Mouse (Mus musculus) liver, adult 2 months (tissue): ENCODE results near the gene Gm17359. TPM values are rescaled to one million over a fixed set of nuclear protein-coding genes. Genes with fewer than 3 reads are reported as not detected.
"Not testable (repeated sequence)": the region's sequence is repeated elsewhere in the genome, so short reads cannot be mapped to it uniquely, and the experiment has no call there.

Source experiments
- DNase-seq: peaks from one replicate; pipeline ENCODE4 v3.0.0-alpha.2; 2011; ENCODE audit warnings: low read depth, low spot score; ENCODE audit errors: extremely low read depth
- H3K27ac ChIP-seq: fragments of 200-500 bp; replicated peaks from 2 replicates; pipeline ENCODE4 v1.5.1; 2012; ENCODE audit warnings: low read depth, mild to moderate bottlenecking, control low read depth, inconsistent platforms, low read length; ENCODE audit not compliant: insufficient read depth
- H3K27me3 ChIP-seq: fragments of 200-500 bp; 2 replicates; pipeline ENCODE4 v1.6.1; 2012; ENCODE audit warnings: mild to moderate bottlenecking, moderate library complexity, low read length, inconsistent platforms; ENCODE audit not compliant: control insufficient read depth, insufficient read depth
- H3K36me3 ChIP-seq: fragments of 200-500 bp; 2 replicates; pipeline ENCODE4 v1.6.1; 2012; ENCODE audit warnings: low read length, inconsistent platforms; ENCODE audit not compliant: control insufficient read depth, insufficient read depth
- H3K4me1 ChIP-seq: fragments of 200-500 bp; 2 replicates; pipeline ENCODE4 v1.6.1; 2011; ENCODE audit warnings: low read length; ENCODE audit not compliant: control insufficient read depth, insufficient read depth
- H3K4me3 ChIP-seq: fragments of 200-500 bp; 2 replicates; pipeline ENCODE4 v1.5.1; 2011; ENCODE audit warnings: low read depth, mild to moderate bottlenecking, control low read depth, low read length, moderate library complexity; ENCODE audit not compliant: insufficient read depth
- H3K79me2 ChIP-seq: fragments of 200-500 bp; 2 replicates; pipeline ENCODE4 v1.6.1; 2012; ENCODE audit warnings: inconsistent platforms, mild to moderate bottlenecking, low read length, moderate library complexity; ENCODE audit not compliant: control insufficient read depth, insufficient read depth
- H3K9ac ChIP-seq: fragments of 200-500 bp; 2 replicates; pipeline ENCODE4 v1.6.1; 2012; ENCODE audit warnings: low read depth, mild to moderate bottlenecking, control low read depth, inconsistent platforms, low read length
- CTCF ChIP-seq: fragments of 200-500 bp; IDR thresholded peaks from 2 replicates; pipeline ENCODE4 v1.5.1; 2011; ENCODE audit warnings: low read depth, low read length, control low read depth
- POLR2A ChIP-seq: fragments of 200-500 bp; IDR thresholded peaks from 2 replicates; pipeline ENCODE4 v1.6.1; 2011; ENCODE audit warnings: low read length, control low read depth; ENCODE audit not compliant: insufficient read depth; ENCODE audit errors: extremely low read depth
- WGBS: fragments of 180-500 bp; shearing (Covaris S2); methylation state at CpG from one replicate; pipeline ENCODE4 v1.1.7; 2018; 5-methylcytosine and 5-hydroxymethylcytosine counted together
- polyA plus RNA-seq: library from polyadenylated mRNA; depleted of rRNA; stranded (reverse); fragments of >200 nt; gene quantifications from 2 replicates; pipeline ENCODE4 v1.2.3, GENCODE M21; 2012
- total RNA-seq: library from RNA; depleted of rRNA; stranded (reverse); fragments of >200 nt; gene quantifications from 2 replicates; pipeline ENCODE4 v1.2.3, GENCODE M21; 2014

Gene Gm17359
- total and polyA plus RNA-seq, 2 experiments = 0.09 to 0.13 TPM

DNA sequence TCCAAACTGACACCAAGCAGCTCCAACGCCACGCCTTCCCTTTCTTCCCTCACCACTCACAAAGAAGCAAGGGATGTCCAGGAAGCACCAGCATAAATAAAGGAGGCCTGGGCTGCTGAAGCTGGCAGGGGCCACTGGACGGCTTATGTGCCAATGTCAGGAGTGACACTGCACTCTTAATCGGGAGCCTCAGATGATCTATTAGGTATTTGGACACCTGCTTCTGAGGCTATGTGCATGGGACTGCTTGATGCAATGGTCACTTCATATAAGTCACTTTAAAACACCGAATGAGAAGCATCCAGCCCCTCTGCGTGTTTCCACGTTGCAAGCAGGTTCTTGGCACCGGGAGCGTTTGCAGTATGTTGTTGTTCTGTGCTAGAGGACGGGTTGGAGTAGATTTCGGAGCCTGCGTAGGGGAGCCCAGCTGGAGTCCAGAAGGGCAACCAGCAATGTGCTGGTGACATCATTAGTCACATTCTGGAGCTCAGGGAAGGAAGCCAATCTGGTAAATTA, 104.6 kb downstream of the Gm17359 start:
- WGBS = 65% methylated on average over 12 of the region's 12 CpGs
- Histone ChIP-seq H3K27ac (no peak overlapping the region), H3K36me3 (no peaks in the 10 kb centered on the region), H3K4me3 (no peak overlapping the region), H3K4me1 (no peaks in the 10 kb centered on the region), H3K9ac (no peak overlapping the region), H3K79me2 (no peaks in the 10 kb centered on the region), H3K27me3 (no peaks in the 10 kb centered on the region)
- TF ChIP-seq CTCF (no peak), POLR2A (no peak)
- peak; percentile 41 for DNase-seq

DNA sequence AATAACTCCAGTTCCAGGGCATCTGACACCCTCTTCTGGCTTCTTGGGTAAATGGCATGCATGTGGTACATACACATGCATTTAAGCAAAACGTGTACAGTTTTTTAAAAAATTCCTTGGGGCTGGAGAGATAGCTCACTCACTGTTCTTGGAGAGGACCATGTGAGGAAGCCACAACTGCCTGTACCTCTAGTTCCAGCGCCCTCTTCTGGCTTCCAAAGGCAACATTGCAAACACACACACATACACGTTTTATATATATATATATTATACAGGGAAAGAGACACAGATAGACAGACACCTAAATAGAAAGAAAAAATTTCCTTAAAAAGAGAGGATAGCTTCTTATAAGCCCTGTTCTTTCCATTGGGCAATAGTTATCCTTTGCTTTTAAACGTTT, 107.4 kb downstream of the Gm17359 start:
- Histone ChIP-seq H3K27me3 (no peaks in the 10 kb centered on the region), H3K36me3 (no peaks in the 10 kb centered on the region), H3K27ac (no peak overlapping the region), H3K9ac (no peak overlapping the region), H3K79me2 (no peaks in the 10 kb centered on the region), H3K4me3 (no peak overlapping the region), H3K4me1 (peaks cover 4% of the 10 kb centered on the region)
- no peak for DNase-seq
- no peak for TF ChIP-seq CTCF
- 59% methylated on average over 4 of the region's 4 CpGs for WGBS

DNA sequence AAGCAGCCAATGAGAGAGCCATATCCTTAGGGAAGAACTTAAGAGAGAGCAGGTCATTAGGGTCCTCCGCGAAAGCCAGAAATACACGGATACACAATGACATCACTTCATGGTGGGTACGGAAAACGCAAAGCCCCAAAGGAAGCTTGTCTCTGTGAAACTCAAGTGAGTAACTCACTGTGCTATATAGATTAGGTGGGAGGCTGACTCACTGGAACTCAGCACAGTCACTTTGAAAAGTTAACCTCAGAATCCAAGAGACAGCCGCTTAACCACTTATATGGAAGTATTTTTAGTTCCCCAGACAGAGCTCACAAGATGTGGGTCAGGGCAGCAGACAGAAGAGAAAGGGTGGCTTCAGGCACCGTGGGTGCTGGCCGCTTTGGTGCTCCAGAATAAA, 108.6 kb downstream of the Gm17359 start:
- H3K27ac ChIP-seq = no peak overlapping the region
- H3K79me2 ChIP-seq = no peaks in the 10 kb centered on the region
- no peak overlapping the region for H3K9ac ChIP-seq
- no peaks in the 10 kb centered on the region for H3K27me3 ChIP-seq
- WGBS = 66% methylated on average over 8 of the region's 8 CpGs
- no peaks in the 10 kb centered on the region for H3K36me3 ChIP-seq
- no peak overlapping the region for H3K4me3 ChIP-seq
- peaks cover 4% of the 10 kb centered on the region for H3K4me1 ChIP-seq
- no peak for DNase-seq
- TF ChIP-seq POLR2A = no peak
- TF ChIP-seq CTCF = no peak

DNA sequence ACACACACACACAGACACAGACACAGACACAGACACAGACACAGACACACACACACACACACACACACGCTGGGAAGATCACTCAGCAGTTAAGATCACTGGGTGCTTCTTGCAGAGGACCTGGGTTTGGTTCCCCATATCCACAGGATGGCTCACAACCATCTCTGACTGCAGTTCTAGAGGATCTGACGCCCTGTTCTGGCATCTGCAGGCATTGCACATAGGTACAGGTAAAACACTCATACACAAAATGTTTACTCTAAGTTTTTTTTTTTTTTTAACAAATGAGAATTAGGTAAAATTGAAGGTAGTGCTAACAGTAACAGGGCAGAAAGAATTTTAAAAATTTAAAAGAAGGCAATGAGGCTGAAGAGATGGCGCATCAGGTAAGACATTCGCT, 109.7 kb downstream of the Gm17359 start:
- no peak overlapping the region for H3K4me3 ChIP-seq
- TF ChIP-seq CTCF (no peak), POLR2A (no peak)
- H3K27me3 ChIP-seq = no peaks in the 10 kb centered on the region
- WGBS = 94% methylated on average over 4 of the region's 4 CpGs
- H3K4me1 ChIP-seq = peaks cover 4% of the 10 kb centered on the region
- no peaks in the 10 kb centered on the region for H3K36me3 ChIP-seq
- DNase-seq = no peak
- no peaks in the 10 kb centered on the region for H3K79me2 ChIP-seq
- H3K9ac ChIP-seq = no peak overlapping the region
- no peak overlapping the region for H3K27ac ChIP-seq

DNA sequence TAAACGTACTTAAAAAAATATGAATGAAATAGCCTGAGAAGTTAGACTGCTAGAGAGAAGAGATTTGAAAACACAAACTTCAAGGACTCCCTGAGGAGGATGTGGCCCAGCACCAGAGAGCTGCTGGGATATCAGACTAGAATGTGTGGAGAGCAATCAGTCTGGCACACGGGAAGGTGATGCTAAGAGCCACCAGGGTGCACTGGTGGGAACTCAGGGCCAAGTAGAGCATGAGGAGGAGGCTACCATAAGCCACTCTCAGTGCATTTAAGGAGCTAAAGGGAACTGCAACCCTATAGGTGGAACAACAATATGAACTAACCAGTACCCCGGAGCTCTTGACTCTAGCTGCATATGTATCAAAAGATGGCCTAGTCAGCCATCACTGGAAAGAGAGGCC, 110.2 kb downstream of the Gm17359 start:
- not testable (repeated sequence) for H3K4me1 ChIP-seq, DNase-seq, H3K36me3 ChIP-seq, H3K9ac ChIP-seq, H3K4me3 ChIP-seq, H3K79me2 ChIP-seq, H3K27me3 ChIP-seq, H3K27ac ChIP-seq
- 82% methylated on average over 3 of the region's 3 CpGs for WGBS

DNA sequence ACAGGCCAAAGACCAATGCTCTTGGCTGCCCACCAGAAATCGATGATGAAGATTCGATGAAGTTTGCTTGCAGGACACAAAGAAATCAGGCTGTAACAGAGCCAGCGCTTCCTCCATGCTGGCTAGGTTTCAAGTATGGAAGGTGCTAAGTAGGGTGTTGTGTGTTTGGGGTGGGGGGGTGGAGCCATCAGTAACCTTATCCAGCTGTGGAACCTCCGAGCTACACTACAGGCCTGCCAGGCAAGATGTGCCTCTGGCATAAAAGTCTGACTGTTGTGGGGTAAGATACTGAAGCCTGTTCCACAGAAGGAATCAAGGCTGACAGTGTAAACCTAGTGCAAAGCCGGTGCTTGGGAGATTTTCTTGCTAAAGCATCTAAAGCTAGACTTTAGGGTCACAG, 112.0 kb downstream of the Gm17359 start:
- peaks cover 4% of the 10 kb centered on the region for H3K4me1 ChIP-seq
- no peaks in the 10 kb centered on the region for H3K36me3 ChIP-seq
- H3K79me2 ChIP-seq = no peaks in the 10 kb centered on the region
- DNase-seq = peak; percentile 81
- H3K4me3 ChIP-seq = no peak overlapping the region
- TF ChIP-seq CTCF = no peak
- no peak for TF ChIP-seq POLR2A
- no peak overlapping the region for H3K27ac ChIP-seq
- 44% methylated on average over 5 of the region's 5 CpGs for WGBS
- no peaks in the 10 kb centered on the region for H3K27me3 ChIP-seq
- no peak overlapping the region for H3K9ac ChIP-seq
